Mouse (Mus musculus) kidney, postnatal 0 days (tissue): Measurements from ENCODE around the gene Cbx6. TPM values are rescaled to one million over a fixed set of nuclear protein-coding genes. Genes with fewer than 3 reads are reported as not detected.

Experiments used
- ATAC-seq: fragments of 200-750 bp; cut with Nextera tagmentation; replicated peaks from 2 replicates; pipeline ENCODE4 v1.8.0; 2017; ENCODE audit warnings: low read depth, moderate number of reproducible peaks, moderate TSS enrichment, moderate library complexity; ENCODE audit not compliant: low FRiP score
- DNase-seq: peaks from one replicate; pipeline ENCODE4 v3.0.0-alpha.2; 2016; ENCODE audit warnings: low spot score
- H3K27ac ChIP-seq: fragments of 300-500 bp; sonication (generic); 2 replicates; pipeline ENCODE4 v1.5.1; 2014; ENCODE audit warnings: mild to moderate bottlenecking
- H3K27me3 ChIP-seq: fragments of 300-500 bp; sonication (generic); 2 replicates; pipeline ENCODE4 v1.6.1; 2014; ENCODE audit warnings: low read length, mixed read lengths; ENCODE audit not compliant: insufficient read depth
- H3K36me3 ChIP-seq: fragments of 300-500 bp; sonication (generic); 2 replicates; pipeline ENCODE4 v1.6.1; 2014; ENCODE audit warnings: low read length, mixed read lengths; ENCODE audit not compliant: insufficient read depth
- H3K4me1 ChIP-seq: fragments of 300-500 bp; sonication (generic); replicated peaks from 2 replicates; pipeline ENCODE4 v1.6.1; 2014; ENCODE audit warnings: antibody characterized with exemption, low read length, mixed read lengths; ENCODE audit not compliant: insufficient read depth
- H3K4me2 ChIP-seq: fragments of 300-500 bp; sonication (generic); 2 replicates; pipeline ENCODE4 v1.6.1; 2014; ENCODE audit warnings: mild to moderate bottlenecking, low read length, moderate library complexity, mixed read lengths
- H3K4me3 ChIP-seq: fragments of 300-500 bp; sonication (generic); replicated peaks from 2 replicates; pipeline ENCODE4 v1.5.1; 2014; ENCODE audit warnings: low read depth, low read length
- H3K9ac ChIP-seq: fragments of 300-500 bp; sonication (generic); 2 replicates; pipeline ENCODE4 v1.6.1; 2014; ENCODE audit warnings: low read depth, low read length
- H3K9me3 ChIP-seq: fragments of 300-500 bp; sonication (generic); replicated peaks from 2 replicates; pipeline ENCODE4 v1.6.1; 2016; ENCODE audit warnings: low read length, inconsistent platforms, mixed read lengths
- CTCF ChIP-seq: IDR thresholded peaks from 2 replicates; pipeline ENCODE4 v1.5.1; 2016; ENCODE audit warnings: antibody characterized with exemption, low read depth, mild to moderate bottlenecking, moderate library complexity
- WGBS: fragments of 180-500 bp; shearing (Covaris S2); extraction: QIAGEN DNeasy Blood & Tissue Kit; methylation state at CpG from one replicate; pipeline ENCODE4 v1.1.7; 2014; 5-methylcytosine and 5-hydroxymethylcytosine counted together
- polyA plus RNA-seq: library from polyadenylated mRNA; unstranded; fragments of >200 nt; fragmentation: Nextera tagmentation; extraction: Ambion mirVana; gene quantifications from 2 replicates; pipeline ENCODE4 v1.2.1, GENCODE M21; 2015

The Cbx6 gene
- polyA plus RNA-seq, 1 experiment from 2014 or later = 39.0 TPM

DNA sequence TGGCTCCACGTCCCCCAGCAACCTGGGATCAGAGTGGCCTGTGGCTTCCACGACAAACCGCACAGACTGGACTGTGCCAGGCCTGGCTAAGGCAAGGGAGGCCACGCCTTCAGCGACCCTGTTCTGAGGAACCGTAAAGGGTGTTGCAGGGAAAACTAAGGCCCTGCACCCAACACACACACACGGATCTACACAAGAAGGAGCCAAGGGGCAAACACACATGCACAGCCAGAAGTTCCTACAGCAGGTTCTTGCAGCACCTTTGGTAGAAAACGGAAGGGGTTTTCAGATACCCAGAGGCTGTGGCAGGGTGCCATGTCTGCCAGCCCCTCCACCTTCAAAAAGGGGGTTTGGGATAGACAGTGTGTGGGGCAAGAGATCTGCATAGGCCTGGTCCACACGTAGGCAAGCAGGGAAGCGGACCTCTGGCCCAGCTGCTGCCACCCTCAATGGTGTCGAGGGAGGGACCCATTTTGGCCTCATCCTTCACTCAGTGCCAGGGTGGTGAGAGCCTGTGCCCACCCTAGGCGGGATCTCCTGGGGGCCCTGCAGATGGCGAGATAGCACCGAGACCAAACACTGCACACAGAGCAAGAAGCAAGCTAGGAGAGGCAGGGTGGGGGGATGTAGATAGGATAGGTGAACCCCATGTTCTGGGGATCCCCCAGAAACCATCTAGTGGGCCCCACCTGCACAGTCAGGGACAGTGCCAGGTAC lies 7.3 kb downstream of the Cbx6 start:
- Histone ChIP-seq H3K4me3 (no peak overlapping the region), H3K4me1 (peaks cover 7% of the 10 kb centered on the region; the same call in 1 of the 2 replicates), H3K36me3 (peaks cover 32% of the 10 kb centered on the region), H3K27ac (no peak overlapping the region), H3K9me3 (no peaks in the 10 kb centered on the region), H3K27me3 (no peaks in the 10 kb centered on the region), H3K4me2 (no peak overlapping the region), H3K9ac (no peak overlapping the region)
- no peak for DNase-seq
- TF ChIP-seq CTCF = no peak
- 88% methylated on average over 14 of the region's 14 CpGs for WGBS
- no peak for ATAC-seq

- Histone ChIP-seq H3K4me1 (peaks cover 7% of the 10 kb centered on the region; the same call in 1 of the 2 replicates), H3K4me3 (no peak overlapping the region), H3K9me3 (no peaks in the 10 kb centered on the region), H3K4me2 (no peak overlapping the region), H3K36me3 (peaks cover 32% of the 10 kb centered on the region), H3K27ac (no peak overlapping the region), H3K27me3 (no peaks in the 10 kb centered on the region), H3K9ac (no peak overlapping the region)
- no peak for DNase-seq
- WGBS = 83% methylated on average over 9 of the region's 9 CpGs
- TF ChIP-seq CTCF = no peak
- ATAC-seq = no peak
These were observed 8.1 kb downstream of the Cbx6 start for GRCm38 (mm10) chr15:79826221-79826935.

GRCm38 (mm10) chr15:79825146-79825825 lies 9.2 kb downstream of the Cbx6 start:
- peaks cover 7% of the 10 kb centered on the region; the same call in 1 of the 2 replicates for H3K4me1 ChIP-seq
- H3K27ac ChIP-seq = no peak overlapping the region
- DNase-seq (peak; percentile 49), ATAC-seq (no peak)
- no peak overlapping the region for H3K4me2 ChIP-seq
- H3K9ac ChIP-seq = no peak overlapping the region
- H3K4me3 ChIP-seq = no peak overlapping the region
- peaks cover 32% of the 10 kb centered on the region for H3K36me3 ChIP-seq
- H3K9me3 ChIP-seq = no peaks in the 10 kb centered on the region
- peak; percentile 65 for TF ChIP-seq CTCF
- WGBS = 69% methylated on average over 14 of the region's 14 CpGs
- no peaks in the 10 kb centered on the region for H3K27me3 ChIP-seq

DNA sequence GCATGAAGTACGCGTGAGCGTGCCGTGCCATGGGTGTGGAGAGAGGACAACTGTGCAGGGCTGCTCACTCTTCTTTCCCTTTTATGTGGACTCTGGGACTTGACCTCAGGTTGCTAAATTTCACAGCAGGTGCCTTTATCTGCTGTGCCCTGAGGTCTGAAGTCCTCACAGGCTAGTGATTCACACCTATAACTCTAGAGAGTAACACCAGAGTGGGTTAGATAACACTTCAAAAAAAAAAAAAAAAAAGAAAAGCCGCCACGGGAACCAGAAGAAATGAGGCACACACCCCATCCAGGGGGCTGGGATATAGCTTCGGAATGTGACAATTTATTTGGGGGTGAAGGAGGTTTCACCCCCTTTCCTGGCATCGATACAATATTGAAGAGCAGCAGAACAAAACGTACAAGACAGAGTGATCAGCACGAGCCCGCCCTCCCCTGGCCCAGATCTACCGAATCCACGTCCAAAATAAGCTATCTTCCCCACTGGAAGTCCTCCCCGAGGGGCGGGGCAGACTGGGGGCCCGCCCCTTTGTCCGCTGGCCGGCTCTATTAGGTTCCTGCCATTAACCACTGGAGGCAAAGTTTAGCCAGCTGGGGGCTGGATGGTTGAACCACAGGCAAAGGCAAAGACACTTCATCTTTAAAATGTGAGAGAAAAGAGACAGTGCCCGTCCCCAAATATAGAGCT lies 10.8 kb downstream of the Cbx6 start:
- WGBS = 62% methylated on average over 19 of the region's 19 CpGs

GRCm38 (mm10) chr15:79822265-79823199 lies 12.0 kb downstream of the Cbx6 start:
- no peaks in the 10 kb centered on the region for H3K9me3 ChIP-seq
- TF ChIP-seq CTCF = no peak
- H3K4me1 ChIP-seq = no peaks in the 10 kb centered on the region
- peaks cover 21% of the 10 kb centered on the region for H3K36me3 ChIP-seq
- WGBS = 45% methylated on average over 13 of the region's 13 CpGs
- no peak overlapping the region for H3K4me2 ChIP-seq
- H3K9ac ChIP-seq = no peak overlapping the region
- H3K27ac ChIP-seq = no peak overlapping the region
- no peak; the same call in 1 of the 2 replicates for ATAC-seq
- no peak for DNase-seq
- no peaks in the 10 kb centered on the region for H3K27me3 ChIP-seq
- H3K4me3 ChIP-seq = no peak overlapping the region

More for the DNA sequence above, 10.8 kb downstream of the Cbx6 start:
- DNase-seq (peak; percentile 58), ATAC-seq (no peak)
- Histone ChIP-seq H3K9me3 (no peaks in the 10 kb centered on the region), H3K36me3 (peaks cover 32% of the 10 kb centered on the region), H3K4me3 (no peak overlapping the region), H3K4me1 (0 out of 2 replicates have a peak, but pooled peaks cover 4% of the 10 kb centered on the region), H3K4me2 (no peak overlapping the region), H3K27ac (no peak overlapping the region), H3K9ac (no peak overlapping the region), H3K27me3 (no peaks in the 10 kb centered on the region)
- peak; percentile 13; the same call in 1 of the 2 replicates for TF ChIP-seq CTCF
